Mouse (Mus musculus) adipocyte (in vitro differentiated cells): ENCODE results near the gene Map4.

ENCODE experiments used
- DNase-seq: peaks from one replicate; pipeline ENCODE4 v3.0.0-alpha.2; 2016; ENCODE audit warnings: low spot score

Gene Map4

DNA sequence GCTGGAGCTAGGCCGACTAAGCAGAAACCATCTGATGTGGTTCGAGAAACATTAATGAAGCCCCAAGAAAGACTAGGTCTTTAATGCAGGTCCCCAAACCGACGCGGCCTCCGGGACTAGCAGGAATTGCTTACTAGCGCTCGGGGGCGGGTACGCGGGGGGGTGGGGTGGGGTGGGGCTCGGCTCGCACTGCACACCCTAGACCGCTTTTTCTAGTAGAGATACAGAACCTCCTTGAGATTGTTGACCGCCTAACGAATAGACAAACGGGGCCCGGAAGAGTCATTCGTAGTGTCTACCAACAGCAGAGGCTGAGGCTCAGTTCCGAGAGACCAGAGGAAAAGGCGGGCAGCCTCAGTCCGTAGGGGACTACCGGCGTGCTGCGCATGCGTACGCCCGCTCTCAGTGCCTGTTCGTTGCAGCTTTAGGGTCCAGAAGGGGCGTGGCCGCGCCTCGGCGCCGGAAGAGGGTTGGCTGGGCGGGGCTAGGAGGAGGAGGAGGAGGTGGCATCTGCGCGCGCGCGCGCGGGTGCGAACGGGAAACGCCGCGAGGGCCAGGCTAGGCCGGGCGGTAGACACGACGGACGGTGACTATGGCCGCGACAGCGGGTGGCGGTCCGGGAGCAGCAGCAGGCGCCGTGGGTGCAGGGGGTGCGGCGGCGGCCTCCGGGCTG is 200.4 kb downstream of the Map4 start:
- DNase-seq: peak; percentile 97

DNA sequence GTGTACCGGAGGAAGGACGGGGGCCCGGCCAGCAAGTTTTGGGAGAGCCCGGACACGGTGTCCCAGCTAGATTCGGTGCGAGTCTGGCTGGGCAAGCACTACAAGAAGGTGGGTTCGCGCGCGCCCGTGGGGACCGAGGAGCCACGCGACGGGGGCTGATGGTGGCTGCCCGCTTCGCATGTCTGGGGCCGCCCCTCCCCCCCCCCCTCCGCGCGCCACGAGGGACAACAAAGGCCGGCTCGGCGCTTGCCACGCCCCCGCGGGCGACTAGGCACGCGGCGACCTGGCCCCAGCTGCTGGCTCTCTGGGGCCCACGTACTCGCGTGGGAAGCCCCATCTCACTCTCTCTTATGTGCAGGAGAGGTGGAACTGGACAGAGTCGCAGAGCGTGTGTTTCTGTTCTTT is 200.9 kb downstream of the Map4 start:
- DNase-seq: peak; percentile 43

DNA sequence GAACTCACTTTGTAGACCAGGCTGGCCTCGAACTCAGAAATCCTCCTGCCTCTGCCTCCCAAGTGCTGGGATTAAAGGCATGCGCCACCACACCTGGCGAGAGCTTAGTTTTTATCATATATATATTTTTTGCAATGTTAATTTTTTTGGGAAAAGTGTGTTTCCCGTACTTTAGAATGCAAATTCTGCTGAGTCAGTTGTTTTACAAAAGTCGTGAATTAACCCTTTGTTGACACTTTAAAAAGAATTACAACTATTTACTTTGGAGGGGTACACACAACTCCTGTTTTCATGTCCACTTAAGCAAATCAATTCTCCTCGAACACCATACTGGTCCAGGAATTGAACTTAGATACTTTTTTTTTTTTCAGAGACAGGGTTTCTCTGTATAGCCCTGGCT is 201.7 kb downstream of the Map4 start:
- no peak for DNase-seq
